Mouse (Mus musculus) neutrophil, adult 59 days (primary cell): Measurements from ENCODE around the gene Plod2. TPM values are rescaled to one million over a fixed set of nuclear protein-coding genes. Genes with fewer than 3 reads are reported as not detected.

Source experiments
- total RNA-seq, 2 experiments: library from RNA; stranded (reverse); gene quantifications; 1 replicate in 1 of 2; 2 replicates in 1 of 2; pipeline ENCODE4 v1.2.4; 2023

Plod2 gene
- total RNA-seq: under 1 TPM; 0.46 to 0.95 TPM

DNA sequence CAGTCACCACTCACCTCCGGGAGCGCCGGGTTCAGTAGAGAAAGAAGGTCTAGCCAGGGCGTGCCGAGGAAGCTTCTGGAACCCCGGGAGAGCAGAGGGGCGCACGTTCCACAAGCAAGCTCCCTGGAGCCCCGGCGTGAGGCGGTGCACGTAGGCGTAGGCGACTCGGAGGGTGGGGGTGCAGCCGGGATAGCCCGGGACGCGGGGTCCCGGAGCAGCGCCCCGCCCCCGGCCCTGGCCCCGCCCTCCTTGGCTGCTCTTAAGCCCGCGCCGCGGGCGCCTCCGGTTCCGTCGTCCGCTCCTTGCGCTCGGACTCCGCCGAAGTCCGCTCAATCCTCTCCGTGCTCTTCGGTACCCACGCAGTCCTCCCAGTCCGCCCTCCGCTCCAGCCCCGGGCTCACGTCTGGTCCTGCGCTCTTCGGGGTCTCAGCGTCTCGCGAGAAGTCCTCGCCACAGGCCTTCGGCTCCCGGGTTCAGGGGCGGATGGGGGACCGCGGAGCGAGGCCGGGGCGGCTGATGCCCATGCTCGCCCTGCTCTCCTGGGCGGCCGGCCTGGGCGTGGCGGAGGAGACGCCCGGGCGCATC lies at the start of gene Plod2:
TSS of gene Plod2 (plus strand) at position 247 of the 585 bp plus-strand sequence.

Other genes with a start within 250 kb of the Plod2 start
- not detected for gene 1700057G04Rik, start 232.8 kb upstream of the Plod2 start, total RNA-seq
- gene Plscr4, start 84.8 kb upstream of the Plod2 start, total RNA-seq: under 1 TPM; 0.15 to 0.44 TPM